ENCODE assay signal across 8 mouse cellular contexts in genomic region chr5:100499831-100500304, GRCm38 (mm10). TPM values are rescaled to one million over a fixed set of nuclear protein-coding genes. Genes with fewer than 3 reads are reported as not detected.
DNase-seq lines count a peak whose midpoint lies in the region; ATAC-seq and TF ChIP-seq lines count a peak whose summit lies in the region.

No protein-coding gene starts in this region.

- CTCF ChIA-PET in Patski (lab: Charles Lee): interaction anchor here (1.1 to 1.5 kb wide), 2 partner anchors 9 to 37 kb away, joined by 4 read pairs; no protein-coding TSS in a partner anchor

- in situ Hi-C loops in Patski (cut with MboI; ENCODE audit: low pct_unique_long_range_greater_than_20kb): no loop called here

- DNase-seq in 3134 (ENCODE audit: extremely low read depth, insufficient read length, low spot score) (peak; percentile 48), Patski (ENCODE audit: low read depth, low spot score) (no peak)
- peak; percentile 16 to 40 for DNase-seq in cerebellum, postnatal 25 days
- peak; percentile 15 for DNase-seq in gastrocnemius, postnatal 14 days
- peak in 1 of 3 experiments; percentile 49 for DNase-seq in liver, embryonic 14.5 days (ENCODE audit: low read depth in 3 of 3, low spot score in 3 of 3)
- peak; percentile 66 for DNase-seq in neural tube, embryonic 11.5 days (ENCODE audit: low spot score)
- DNase-seq in testis, postnatal 14 days (ENCODE audit: low spot score): peak; percentile 55

- peak overlapping the region; percentile 67; the same call in 1 of the 2 replicates for H3K27ac ChIP-seq in kidney, embryonic 14.5 days (ENCODE audit: low read depth, low read length)
- H3K27ac ChIP-seq in liver, embryonic 14.5 days: peak overlapping the region; percentile 96
- peak overlapping the region; percentile 70 for H3K27ac ChIP-seq in neural tube, embryonic 11.5 days (ENCODE audit: low read depth, low read length)

- no peaks in the 10 kb centered on the region for H3K36me3 ChIP-seq in kidney, embryonic 14.5 days (ENCODE audit: control insufficient read depth, insufficient read depth, low read length)
- no peaks in the 10 kb centered on the region for H3K36me3 ChIP-seq in liver, embryonic 14.5 days (replicated peaks; ENCODE audit: control insufficient read depth, insufficient read depth, low read depth)
- H3K36me3 ChIP-seq in neural tube, embryonic 11.5 days (ENCODE audit: control insufficient read depth, insufficient read depth, low read length): no peaks in the 10 kb centered on the region

- H3K4me3 ChIP-seq in kidney, embryonic 14.5 days (ENCODE audit: low read length): peak overlapping the region; percentile 73
- peak overlapping the region; percentile 92 for H3K4me3 ChIP-seq in liver, embryonic 14.5 days (ENCODE audit: insufficient read depth in 1 of 2, low read depth in 2 of 2, low read length in 2 of 2)
- H3K4me3 ChIP-seq in neural tube, embryonic 11.5 days (ENCODE audit: low read depth, low read length): peak overlapping the region; percentile 70

- peak; percentile 33 for ATAC-seq in Patski
- peak; percentile 9 for ATAC-seq in kidney, embryonic 14.5 days (ENCODE audit: low FRiP score, low TSS enrichment)
- peak; percentile 62; the same call in 1 of the 2 replicates for ATAC-seq in liver, embryonic 14.5 days (ENCODE audit: insufficient read depth)
- ATAC-seq in neural tube, embryonic 11.5 days (ENCODE audit: insufficient read depth, low FRiP score, low TSS enrichment): no peak

- POLR2A ChIA-PET in Patski (lab: Charles Lee): interaction anchor here (1.0 kb wide), 1 partner anchor 19 kb away, joined by 3 read pairs; no protein-coding TSS in a partner anchor

- peaks cover 21% of the 10 kb centered on the region for H3K4me1 ChIP-seq in kidney, embryonic 14.5 days (ENCODE audit: control insufficient read depth, insufficient read depth, low read length)
- peaks cover 13 to 18% of the 10 kb centered on the region in 2 experiments for H3K4me1 ChIP-seq in liver, embryonic 14.5 days (replicated peaks; ENCODE audit: control insufficient read depth in 2 of 2, insufficient read depth in 2 of 2, low read length in 1 of 2)
- H3K4me1 ChIP-seq in neural tube, embryonic 11.5 days (ENCODE audit: control insufficient read depth, insufficient read depth, low read length): peaks cover 12% of the 10 kb centered on the region

- peak overlapping the region; percentile 90 for H3K4me2 ChIP-seq in kidney, embryonic 14.5 days (replicated peaks; ENCODE audit: low read depth, low read length)
- peak overlapping the region; percentile 91 for H3K4me2 ChIP-seq in liver, embryonic 14.5 days (ENCODE audit: low read depth)
- peak overlapping the region; percentile 70 for H3K4me2 ChIP-seq in neural tube, embryonic 11.5 days (ENCODE audit: low read depth)

- H3K9ac ChIP-seq in kidney, embryonic 14.5 days (ENCODE audit: low read depth, low read length): peak overlapping the region; percentile 68
- H3K9ac ChIP-seq in liver, embryonic 14.5 days (replicated peaks): peak overlapping the region; percentile 96
- peak overlapping the region; percentile 64 for H3K9ac ChIP-seq in neural tube, embryonic 11.5 days (ENCODE audit: low read length)

- no peaks in the 10 kb centered on the region for H3K9me3 ChIP-seq in kidney, embryonic 14.5 days (ENCODE audit: control insufficient read depth, low read length)
- H3K9me3 ChIP-seq in liver, embryonic 14.5 days (ENCODE audit: control insufficient read depth, low read length): no peaks in the 10 kb centered on the region
- no peaks in the 10 kb centered on the region for H3K9me3 ChIP-seq in neural tube, embryonic 11.5 days (ENCODE audit: control insufficient read depth, low read length)

- no peaks in the 10 kb centered on the region for H3K27me3 ChIP-seq in Patski
- no peaks in the 10 kb centered on the region for H3K27me3 ChIP-seq in kidney, embryonic 14.5 days (ENCODE audit: control insufficient read depth, insufficient read depth, low read length)
- H3K27me3 ChIP-seq in liver, embryonic 14.5 days (ENCODE audit: control insufficient read depth, insufficient read depth, low read length): no peaks in the 10 kb centered on the region
- H3K27me3 ChIP-seq in neural tube, embryonic 11.5 days (ENCODE audit: control insufficient read depth, insufficient read depth, low read length): no peaks in the 10 kb centered on the region

- WGBS in kidney, embryonic 14.5 days: 1% methylated on average over 33 of the region's 41 CpGs
- under 1% methylated on average over 32 of the region's 41 CpGs for WGBS in liver, embryonic 14.5 days (ENCODE audit: insufficient replicate concordance)
- under 1% methylated on average over 24 of the region's 41 CpGs for WGBS in neural tube, embryonic 11.5 days

- no peak for TF ChIP-seq CTCF in Patski (IDR thresholded peaks at IDR 0.05)
- TF ChIP-seq CTCF in liver, embryonic 14.5 days (IDR thresholded peaks at IDR 0.05; ENCODE audit: low read depth): peak; percentile 40

- intact Hi-C loops in gastrocnemius, postnatal 14 days (cut with DNase I; ENCODE audit: low total_unique reads): no loop called here

- no peak for TF ChIP-seq EP300 in liver, embryonic 14.5 days (IDR thresholded peaks at IDR 0.05; ENCODE audit: low read depth)

RNA-seq across cellular contexts. Expression of gene Lin54, which starts 0.6 kb away (rescaled TPM):
- 11.8 TPM for polyA plus RNA-seq in Patski (2021)
- total RNA-seq in gastrocnemius, postnatal 14 days (2021): 1 to 10 TPM; 5.8 to 6.4 TPM
- polyA plus RNA-seq in kidney, embryonic 14.5 days (2014; fragmentation: Nextera tagmentation; extraction: Ambion mirVana): 12.1 and 16.8 TPM in 2 replicates
- 5.7 and 8.5 TPM in 2 replicates for polyA plus RNA-seq in liver, embryonic 14.5 days (2012; rRNA removed)
- polyA plus RNA-seq in liver, embryonic 14.5 days (2014; fragmentation: Nextera tagmentation; extraction: Ambion mirVana): 11.0 and 12.0 TPM in 2 replicates
- 16.8 and 18.2 TPM in 2 replicates for polyA plus RNA-seq in neural tube, embryonic 11.5 days (2014; fragmentation: Nextera tagmentation; extraction: Ambion mirVana)

RNA-seq across cellular contexts. Expression of gene Cops4, which starts 18.2 kb away (rescaled TPM):
- 132 TPM for polyA plus RNA-seq in Patski (2021)
- total RNA-seq in gastrocnemius, postnatal 14 days (2021): 10 to 100 TPM; 88.8 TPM
- 199 and 212 TPM in 2 replicates for polyA plus RNA-seq in kidney, embryonic 14.5 days (2014; fragmentation: Nextera tagmentation; extraction: Ambion mirVana)
- polyA plus RNA-seq in liver, embryonic 14.5 days (2012; rRNA removed): 18.4 and 28.2 TPM in 2 replicates
- 70.9 and 74.5 TPM in 2 replicates for polyA plus RNA-seq in liver, embryonic 14.5 days (2014; fragmentation: Nextera tagmentation; extraction: Ambion mirVana)
- 234 and 239 TPM in 2 replicates for polyA plus RNA-seq in neural tube, embryonic 11.5 days (2014; fragmentation: Nextera tagmentation; extraction: Ambion mirVana)
